Mouse (Mus musculus) T-helper 17 cell (primary cell): Measurements from ENCODE around the gene Asns.

Experiments used
- in situ Hi-C, 2 experiments: fragments of 300-600 bp; cut with MboI, MseI; formaldehyde crosslinking; loops; 1 replicate in 1 of 2; 2 replicates in 1 of 2; pipeline ENCODE4 v1.15.1; 2025; ENCODE audit warnings: high pct_unique_total_duplicates in 2 of 2

The Asns gene

DNA sequence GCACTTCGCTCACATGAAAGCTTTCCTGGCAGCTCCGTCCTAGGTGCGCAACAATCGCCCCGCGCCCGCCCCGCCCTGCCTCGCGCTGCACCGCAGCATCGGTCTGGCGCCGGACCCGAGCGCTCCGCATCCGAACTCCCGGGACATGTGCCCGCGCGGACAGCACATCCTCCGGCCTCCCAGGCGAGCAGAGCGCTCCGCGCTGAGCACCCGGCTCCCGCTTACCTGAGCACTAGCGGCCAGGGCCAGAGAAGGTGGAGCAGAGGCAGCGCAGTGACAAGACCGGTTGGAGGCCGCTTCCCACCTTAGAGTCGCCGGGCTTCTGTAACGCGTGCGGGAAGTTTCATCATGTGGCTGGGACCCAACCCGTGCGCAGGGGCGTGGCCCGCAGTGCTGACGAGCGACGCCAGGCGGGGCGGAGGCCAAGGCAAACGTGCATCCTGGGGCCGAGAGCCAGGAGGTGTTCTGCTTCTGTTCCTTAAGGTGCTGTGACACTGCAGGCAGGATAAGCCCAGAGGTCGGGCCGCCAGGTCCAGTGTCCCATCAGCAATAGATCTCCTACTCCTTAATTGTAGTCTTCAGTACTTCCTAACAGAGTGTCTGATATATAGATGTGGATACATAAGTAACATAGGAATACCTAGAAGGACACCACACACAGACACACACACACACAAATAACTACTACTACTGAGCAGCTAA lies at the start of gene Asns:
Gene Asns (minus strand): TSS at position 371 of the 702 bp plus-strand sequence.
- in situ Hi-C loops: no loop called here

DNA sequence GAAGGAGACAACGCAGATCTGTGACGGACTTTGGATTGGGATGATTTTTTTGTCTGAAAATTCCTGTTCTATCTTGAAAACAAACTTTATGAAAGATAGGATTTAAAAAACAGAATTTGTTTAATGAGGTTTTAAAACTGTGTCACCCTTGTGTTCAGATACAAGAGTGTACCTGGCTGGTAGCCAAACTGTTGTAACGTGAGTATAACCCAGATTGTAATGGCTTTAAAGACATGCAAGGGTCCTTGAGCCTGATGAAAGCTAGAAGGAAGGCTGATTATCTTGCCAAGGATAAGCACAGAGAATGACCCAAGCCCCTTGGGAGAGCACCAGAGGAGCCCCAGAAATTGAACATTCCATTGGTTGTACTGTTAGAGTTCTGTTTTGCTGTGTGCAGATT lies 48.7 kb upstream of the Asns start:
- in situ Hi-C loops: no loop called here

DNA sequence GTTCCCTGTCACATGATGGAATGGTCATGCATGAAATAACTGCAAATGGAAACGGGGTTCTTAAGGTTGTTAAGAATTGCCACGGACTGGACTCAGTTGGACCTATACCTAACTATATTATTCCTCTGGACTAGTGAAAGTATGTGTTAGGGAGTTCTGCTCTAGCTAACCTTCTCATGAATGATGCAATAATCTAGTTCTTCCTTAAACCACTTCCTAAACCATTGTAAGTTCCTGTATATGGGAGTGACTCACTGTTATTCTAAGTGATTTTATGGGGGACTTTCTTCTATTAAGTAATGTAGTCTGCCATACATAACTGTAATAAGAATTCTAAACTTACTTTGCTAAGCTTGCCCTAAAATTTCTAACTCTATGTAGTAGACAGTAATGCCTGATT lies 44.8 kb upstream of the Asns start:
- in situ Hi-C loops: loop anchor here in 1 of 2 experiments (10.0 kb wide), 2 partner anchors 247 to 347 kb away; no protein-coding TSS in a partner anchor

DNA sequence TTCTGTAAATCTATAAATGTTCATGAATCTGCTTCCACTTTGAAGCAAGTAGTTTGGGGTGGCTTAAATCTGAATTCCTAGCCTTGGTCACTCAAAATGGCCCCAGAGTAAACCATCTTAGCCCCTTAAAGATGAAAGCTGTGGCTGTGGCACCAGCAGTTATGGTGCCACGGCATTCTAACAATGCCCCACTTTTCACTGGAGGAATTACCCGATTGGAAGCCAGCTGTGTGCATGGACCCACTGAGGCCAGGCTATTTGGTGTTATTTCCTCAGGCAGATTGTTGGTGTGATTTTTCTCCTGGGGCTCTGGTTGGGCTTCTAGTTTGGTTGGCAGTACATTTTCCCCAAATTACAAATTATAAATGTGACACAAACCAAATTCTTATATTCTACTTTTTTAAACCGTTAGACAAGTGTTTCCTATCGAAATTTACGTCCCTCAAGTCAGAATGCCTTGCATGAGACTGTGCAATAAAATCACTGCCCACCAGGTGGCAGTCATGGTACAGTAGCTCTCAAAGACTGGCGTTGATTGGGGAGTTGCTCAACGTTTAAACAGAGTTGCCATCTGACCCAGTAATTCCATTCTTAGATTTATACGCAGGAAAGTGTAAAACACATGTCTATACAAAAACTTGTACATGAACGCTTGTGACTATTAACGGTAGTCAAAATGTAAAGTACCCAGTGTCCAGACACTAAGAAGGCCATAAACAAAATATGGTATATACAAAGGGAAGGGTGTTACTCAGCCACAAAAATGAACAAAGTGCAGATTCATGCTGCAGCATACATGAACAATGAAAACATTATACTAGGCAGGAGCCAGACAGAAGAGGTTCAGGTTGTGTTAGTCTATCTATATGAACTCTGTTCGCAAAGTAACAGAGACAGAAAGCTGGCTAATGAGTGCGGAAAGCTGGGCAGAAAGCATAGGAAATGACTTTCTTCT lies 40.0 kb upstream of the Asns start:
- in situ Hi-C loops: loop anchor here (5.0 to 10.0 kb wide), 4 partner anchors 249 to 354 kb away; no protein-coding TSS in a partner anchor

DNA sequence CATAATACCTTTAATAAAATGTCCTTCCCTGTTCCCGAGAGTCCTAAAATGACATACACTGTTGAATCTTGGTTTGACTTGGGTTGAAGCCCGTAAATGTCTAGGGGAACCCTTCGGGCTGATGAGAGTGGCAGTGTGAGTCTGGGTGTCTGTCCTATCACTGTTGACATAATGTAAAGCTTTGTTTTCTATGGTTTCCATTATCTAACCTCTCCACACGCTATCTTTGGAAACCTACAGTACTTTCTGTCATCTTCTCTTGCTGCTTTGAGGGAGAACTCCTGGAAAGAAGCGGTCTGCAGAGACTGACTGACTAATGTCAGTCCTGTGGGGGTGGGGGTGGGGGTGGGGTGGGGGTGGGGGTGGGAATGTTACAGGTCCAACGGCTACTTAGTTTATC lies 39.0 kb upstream of the Asns start:
- in situ Hi-C loops: loop anchor here (5.0 to 10.0 kb wide), 4 partner anchors 250 to 355 kb away; no protein-coding TSS in a partner anchor

DNA sequence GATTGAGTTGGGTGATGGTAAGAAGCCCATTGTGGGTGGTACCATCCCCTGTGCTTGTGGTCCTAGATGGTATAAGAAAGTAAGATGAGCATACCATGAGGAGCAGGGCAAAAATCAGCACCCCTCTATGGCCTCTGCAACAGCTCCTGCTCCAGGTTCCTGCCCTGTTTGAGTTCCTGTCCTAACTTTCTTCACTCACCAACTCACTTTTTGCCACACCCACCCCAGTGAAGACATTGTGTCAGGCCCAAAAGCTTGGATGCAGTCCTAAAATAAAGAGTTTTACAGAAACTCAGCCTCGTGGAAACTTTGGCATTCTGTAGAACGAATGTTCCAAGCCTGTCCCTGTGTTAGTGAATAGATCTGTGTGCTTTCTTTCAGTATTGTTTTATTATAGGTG lies 36.1 kb upstream of the Asns start:
- in situ Hi-C loops: no loop called here

DNA sequence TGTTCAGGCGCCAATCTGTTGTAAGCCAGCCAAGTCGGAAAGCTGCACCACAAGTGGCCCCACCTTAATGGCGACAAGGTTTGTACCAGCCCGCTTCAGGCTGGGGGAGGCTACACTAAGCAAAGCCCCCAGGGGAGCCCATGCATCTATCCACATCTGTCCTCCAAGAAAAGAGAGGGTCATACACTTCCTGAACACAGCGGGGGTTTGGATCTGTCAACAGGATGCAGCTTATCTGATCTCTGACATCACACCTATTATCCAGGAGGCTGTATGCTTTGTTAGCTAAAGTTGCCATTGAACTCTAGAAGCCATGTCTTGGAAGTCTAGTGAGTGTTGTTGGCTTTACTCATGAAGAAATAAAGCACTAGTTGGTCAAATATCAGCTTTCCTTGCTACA lies 35.2 kb upstream of the Asns start:
- in situ Hi-C loops: no loop called here

DNA sequence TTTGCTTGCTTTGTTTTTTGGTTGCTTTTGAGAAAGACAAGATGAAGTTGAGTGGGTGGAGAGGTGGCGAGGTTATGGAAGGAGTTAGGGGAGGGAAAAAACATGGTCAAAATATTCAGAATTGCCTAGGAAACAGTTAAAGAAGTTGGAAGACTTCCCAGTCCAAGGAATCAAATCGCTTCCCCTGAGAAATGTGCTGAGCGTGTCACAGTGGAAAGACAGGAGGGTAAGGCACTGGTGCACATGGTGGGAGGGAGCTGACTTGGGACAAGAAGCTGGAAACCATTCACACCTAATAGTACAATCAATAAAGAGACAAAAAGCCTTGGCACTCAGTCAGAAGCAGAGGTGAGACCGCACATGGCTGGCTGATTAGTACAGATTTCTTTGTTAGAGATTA lies 23.2 kb upstream of the Asns start:
- in situ Hi-C loops: no loop called here

DNA sequence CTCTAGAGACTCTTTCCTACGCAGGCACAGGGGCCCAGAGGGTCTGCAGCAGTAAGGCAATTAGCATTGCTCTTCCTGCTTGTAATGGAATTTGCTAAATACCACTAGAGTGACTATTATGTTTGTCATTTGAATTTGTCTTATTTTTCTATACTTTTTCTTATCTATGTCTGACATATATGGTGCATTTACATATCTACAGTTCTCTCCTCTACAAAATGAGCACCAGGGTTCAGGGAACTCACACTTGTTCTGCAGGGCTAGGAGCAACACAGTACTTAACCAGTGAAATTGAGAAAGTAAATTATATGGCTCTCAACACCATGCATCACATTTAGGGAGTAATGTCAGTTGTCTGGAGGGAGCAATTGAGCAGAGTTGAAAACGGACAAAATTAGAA lies 21.2 kb upstream of the Asns start:
- in situ Hi-C loops: no loop called here

DNA sequence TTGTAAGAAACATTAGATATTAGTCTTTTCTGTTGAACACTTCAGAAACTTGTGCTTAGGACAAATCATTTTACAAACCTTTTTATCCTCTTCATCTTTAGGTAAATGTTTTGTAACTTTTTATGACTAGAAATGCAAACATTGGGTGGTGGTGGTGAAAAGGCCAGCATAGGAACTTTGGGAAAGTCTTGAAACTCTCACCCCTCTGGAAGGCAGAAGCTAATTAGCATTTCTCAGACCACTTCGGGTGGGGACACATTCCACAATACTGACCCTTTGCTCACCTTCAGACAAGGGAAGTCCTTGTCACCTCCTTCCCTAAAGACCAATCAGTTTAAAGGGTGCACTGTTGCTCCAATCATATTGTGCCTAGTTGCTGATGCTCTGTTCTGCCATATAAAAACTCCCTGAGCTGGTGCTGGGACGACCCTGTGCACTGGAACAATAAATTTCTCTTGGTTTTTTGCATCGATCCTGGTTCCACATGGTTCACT lies 18.8 kb upstream of the Asns start:
- in situ Hi-C loops: no loop called here

DNA sequence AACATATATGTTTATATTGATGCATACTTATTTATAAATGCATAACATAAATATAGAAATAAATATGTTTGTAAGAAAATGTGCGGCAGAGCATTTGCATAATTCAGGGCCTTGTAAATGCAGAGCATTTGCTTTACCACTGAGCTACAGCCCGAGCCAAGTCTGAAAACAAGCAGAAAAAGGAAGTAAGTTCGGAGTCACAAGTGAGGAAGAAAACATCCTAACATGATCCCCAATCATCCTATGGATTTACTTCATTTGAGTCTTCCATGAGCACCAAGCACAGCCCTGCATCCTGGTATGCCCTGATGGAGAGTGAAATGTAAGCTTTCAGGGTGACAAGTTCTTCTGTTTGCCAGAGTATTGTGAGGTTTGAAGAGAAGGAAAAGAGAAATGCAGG lies 15.2 kb upstream of the Asns start:
- in situ Hi-C loops: no loop called here

DNA sequence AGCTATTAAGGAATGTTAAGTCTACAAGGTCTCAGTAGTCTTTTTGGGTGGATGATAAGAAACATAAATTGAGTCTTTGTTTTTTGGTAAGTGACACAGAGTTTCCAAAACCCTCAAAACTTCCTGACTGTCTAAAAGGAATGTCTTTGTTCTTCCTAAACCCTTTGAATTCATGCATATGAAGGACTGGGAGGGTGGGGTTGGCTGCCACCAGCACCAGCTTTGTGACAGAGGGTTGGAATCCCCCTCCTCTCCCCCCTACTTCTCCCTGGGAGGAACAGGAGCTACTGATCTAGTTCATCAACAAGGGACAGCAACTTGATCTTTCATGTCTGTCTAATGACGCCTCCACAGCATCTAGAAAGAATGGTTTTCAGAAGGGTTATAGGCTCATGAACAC lies 13.7 kb upstream of the Asns start:
- in situ Hi-C loops: no loop called here

DNA sequence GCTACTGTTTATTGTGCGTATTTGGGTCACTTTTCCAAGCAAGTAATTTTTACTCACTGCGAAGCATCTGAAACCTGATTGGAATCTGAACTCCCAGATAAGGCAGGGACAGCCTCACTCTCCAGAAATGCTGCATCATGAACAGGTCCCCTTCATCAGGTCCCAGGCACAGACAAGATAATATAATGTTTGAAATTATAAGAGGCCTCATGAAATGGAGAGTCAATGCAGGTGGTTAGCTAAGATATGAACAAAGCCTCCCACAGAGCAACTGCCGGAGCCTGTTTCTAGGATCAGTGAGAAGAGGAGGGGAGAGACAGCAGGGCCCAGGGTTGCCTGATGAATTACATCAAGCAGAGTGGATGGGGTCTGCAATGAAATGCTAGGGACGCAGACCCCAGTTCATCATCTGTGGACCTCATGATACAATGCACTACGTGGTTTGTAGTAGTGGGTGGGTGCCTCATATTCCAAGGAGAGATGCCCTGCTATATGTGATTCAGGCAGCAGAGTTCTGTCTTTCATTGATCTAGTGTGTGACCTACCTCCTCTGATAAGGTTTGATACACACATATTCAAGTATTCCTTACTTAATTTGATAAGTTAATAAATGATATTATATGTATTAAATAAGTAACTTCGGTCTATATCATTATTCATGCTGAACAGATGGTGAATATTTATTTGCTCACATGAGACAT lies 5.1 kb upstream of the Asns start:
- in situ Hi-C loops: no loop called here

DNA sequence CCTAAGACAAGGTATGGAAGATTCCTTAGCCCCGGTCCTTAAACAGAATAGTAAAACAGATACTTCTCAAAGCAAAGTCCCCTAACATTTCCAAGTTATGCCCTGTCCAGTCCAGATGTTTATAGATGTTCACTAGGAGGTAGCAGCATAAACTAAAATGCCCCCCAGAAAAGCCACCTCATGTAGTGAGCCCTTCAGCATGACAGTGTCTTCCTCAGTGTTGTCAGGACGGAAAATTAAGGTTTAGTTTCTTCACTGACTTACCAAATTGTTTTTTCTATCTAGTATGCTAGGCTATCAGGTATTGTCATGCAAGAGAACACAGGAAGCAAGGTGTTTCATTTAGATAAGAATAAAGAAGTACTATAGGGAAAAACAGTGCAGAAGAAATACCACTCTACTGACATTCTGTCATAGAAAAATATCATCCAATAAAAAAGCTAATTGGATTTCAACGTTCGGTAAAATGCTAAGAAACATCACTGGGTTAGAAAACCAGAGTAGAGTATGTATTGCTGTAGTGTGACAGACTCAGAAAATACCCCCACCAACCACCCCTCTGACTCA lies 4.1 kb upstream of the Asns start:
- in situ Hi-C loops: no loop called here

DNA sequence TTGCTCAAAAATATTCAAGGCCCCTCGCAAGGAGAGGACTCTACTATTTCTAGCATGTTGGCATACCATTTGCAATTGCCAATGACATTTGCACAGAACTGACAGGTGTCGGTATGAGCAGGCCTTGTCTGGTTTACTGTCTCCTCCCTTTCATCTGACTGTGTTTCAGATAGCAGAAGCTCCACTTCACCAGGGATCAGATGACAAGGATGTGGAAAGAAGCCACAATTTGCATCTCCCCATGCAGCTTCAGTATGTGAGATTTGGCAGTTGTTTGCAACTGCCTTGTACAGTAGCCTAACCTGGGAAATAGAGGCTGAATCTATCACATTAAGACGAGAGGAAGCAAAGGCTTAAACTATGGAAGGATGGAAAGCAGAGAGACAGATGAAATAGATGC lies 3.6 kb upstream of the Asns start:
- in situ Hi-C loops: no loop called here

DNA sequence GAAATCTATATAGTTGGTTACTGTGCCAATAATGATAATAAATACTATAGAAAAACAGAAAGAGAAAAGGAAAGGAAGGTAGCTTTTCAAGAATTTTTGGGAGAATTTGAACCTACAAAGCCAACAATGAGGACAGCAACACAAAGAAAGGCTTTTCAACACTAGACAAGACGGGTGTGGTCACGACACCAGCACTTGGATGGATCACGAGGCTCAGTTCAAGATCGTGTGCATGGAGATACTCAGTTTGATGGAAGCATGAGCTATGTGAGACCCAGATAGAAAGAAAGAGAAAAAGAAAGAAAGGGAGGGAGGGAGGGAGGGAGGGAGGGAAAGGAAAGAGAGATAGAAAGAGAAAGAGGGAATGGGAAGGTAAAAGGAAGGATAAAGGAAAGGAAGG lies 2.8 kb upstream of the Asns start:
- in situ Hi-C loops: no loop called here

DNA sequence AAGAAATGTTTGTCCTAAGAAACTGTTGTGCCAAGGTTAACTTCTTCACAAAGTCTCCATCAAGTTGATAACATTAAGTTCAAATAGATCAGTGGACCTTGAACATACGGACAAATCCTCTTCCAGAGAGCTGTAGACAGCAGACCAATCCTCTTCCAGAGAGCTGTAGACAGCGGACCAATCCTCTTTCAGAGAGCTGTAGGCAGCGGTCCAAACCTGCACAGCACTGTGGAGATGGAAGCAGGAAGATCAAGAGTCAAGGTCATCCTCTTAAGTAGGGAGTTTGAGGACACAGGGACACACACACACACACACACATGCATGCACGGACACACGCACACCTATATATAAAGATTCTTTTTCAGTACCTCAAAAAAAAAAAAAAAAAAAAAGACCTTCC lies 612 bp upstream of the Asns start:
- in situ Hi-C loops: no loop called here

DNA sequence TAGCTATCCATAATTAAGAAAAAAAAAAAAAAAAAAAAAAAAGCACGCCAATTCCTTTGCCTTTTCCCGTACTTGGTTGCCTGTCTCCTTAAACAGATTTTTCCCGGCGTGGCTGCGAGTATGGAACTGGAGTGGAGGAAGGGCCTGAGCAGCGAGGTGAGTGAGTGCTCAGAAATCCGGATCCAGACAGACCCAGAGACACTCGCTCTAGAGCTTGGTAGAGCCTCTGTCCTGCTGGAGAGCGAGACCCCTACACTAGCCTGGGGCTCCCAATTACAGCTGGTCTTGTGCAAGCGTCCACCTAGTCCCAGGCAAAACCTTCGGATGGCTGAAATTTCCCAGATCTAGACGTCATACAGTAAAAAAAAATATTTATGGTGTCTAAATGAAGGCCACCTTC lies 603 bp downstream of the Asns start:
- in situ Hi-C loops: no loop called here

DNA sequence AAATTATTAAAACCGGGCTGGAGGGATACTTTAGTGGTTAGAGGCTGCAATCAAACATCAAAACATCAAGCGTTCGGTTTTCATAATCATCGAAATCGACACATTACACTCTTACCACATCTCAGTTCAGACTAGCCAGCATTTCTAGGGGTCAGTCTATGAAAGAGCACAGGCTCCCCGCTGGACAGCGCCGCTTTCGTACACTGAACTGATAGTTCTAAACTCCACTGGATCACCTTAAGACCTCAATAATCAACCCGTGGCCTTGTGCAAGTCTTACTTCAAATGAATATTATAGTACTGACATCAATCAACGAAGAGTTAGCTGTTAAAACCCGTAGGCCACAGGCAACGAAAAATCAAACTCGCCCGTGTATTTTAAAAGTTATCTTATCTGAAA lies 1.0 kb downstream of the Asns start:
- in situ Hi-C loops: no loop called here

DNA sequence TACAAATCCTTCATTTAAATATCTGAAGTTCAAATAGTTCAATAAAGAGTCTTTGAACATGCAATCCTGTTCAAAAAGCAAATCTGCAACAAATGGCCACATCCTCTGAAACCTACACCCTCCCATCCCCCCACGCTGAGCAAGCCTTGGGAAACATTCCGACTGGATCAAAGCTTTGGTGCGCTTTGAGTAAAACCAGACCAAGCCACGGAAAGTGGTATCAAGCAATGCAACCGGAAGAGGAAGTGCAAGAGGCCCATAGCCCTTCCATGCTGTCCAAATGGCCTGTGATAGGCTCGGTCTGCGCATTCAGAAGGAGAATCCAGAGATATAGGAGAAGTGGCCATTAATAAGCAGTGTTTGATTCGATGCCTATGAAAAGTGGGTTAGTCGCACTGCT lies 2.6 kb downstream of the Asns start:
- in situ Hi-C loops: no loop called here

DNA sequence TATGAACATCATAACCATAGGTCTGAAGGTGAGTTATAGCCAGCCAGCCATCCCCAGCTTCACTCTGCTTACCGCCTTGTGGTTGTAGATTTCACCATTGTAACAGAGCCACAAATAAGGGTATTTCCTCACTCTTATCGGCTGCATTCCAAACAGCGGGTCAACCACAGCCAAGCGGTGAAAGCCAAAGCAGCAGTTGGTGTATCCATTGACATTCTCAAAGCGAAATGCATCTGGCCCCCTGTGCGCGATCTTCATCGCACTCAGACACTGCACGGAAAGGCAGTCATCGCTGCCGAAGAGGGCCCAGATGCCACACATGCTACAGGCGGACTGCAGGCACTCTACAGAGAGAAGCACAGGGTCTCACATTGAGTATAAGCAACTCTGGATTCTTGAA lies 3.9 kb downstream of the Asns start:
- in situ Hi-C loops: no loop called here

DNA sequence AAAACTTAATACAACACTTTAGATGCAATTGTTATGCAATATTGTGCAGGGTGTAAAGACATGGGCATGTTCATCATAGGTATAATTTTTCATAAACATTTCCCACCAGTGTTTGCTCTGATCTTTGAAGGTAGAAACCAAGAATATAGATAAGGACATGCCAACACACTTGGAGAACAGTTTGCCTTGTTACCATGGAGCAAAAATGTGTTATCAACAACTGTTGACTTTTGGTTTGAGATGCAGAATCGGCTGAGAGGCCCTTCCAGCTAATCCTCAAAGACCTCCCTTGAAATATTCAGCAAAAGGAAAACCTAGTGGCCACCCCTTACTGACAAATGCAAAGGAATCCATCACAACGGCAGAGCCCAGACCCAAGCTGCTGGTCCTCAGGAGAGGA lies 7.0 kb downstream of the Asns start:
- in situ Hi-C loops: no loop called here
